Mouse (Mus musculus): ENCODE data around the gene Slc22a17. TPM values are rescaled to one million over a fixed set of nuclear protein-coding genes. Genes with fewer than 3 reads are reported as not detected.

Slc22a17 gene
- polyA plus RNA-seq, 1 experiment, result 0.32 TPM

DNA sequence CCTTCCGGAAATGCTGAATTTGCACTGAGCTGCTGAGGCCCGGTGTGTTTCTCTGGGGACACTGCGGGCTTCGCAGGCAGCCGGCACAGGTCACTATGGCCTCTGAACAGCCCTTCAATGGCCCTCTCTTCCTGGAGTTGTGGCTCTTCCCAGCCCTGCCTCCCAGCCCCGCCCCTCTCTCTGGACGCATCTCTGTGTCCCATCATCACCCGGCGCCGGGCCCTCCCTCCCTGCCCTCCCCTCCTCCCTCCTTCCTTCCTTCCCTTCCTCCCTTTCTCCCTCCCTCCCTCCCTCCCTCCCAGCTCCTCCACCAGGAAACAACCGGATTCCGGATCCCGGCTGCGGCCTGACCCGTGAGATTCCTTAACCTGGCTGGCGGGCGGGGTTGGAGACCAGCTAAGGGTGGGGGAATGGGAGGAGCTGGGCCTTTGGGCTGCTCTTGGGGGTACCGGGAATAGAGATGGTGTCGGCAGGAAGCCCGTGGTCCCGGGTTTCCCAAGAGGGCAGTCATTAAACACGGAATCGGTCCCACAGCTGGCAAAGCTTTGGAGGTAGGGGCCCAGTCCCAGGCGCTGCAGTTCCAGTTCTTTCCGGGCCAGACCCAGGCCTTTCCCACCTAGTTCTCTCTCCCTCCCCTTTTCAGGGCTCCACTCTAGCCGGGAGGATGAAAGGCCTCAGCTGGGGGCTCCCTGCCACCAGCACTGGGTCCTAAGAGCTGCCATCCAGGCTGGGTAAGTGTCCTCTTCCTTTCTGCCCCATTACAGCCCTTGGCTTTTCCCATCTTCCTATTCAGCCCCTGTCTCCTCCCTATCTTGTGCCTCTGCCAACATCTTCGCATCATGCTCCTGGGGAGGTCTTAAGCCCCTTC lies 29.5 kb downstream of the Slc22a17 start, which contains the start of the genes Bcl2l2 and Gm20521:
Gene Bcl2l2 (plus strand): TSS at position 224 of the 868 bp plus-strand sequence.
Gene Gm20521 (plus strand): TSS at position 288 of the 868 bp plus-strand sequence.
- peak; percentile 93 for TF ChIP-seq POLR2A (IDR thresholded peaks at IDR 0.05; ENCODE audit: borderline replicate concordance, low read depth, low read length)
- no peak for TF ChIP-seq CTCF (IDR thresholded peaks at IDR 0.05; ENCODE audit: low read depth, low read length)
- Histone ChIP-seq H3K4me1 (ENCODE audit: control insufficient read depth, insufficient read depth, low read length) (peaks cover 7% of the 10 kb centered on the region; the same call in 1 of the 2 replicates), H3K27ac (ENCODE audit: insufficient read depth, low read depth, low read length) (peak within 1 kb of the TSS; percentile 59), H3K4me3 (ENCODE audit: insufficient read depth, low read length) (peak within 1 kb of the TSS; percentile 67)

DNA sequence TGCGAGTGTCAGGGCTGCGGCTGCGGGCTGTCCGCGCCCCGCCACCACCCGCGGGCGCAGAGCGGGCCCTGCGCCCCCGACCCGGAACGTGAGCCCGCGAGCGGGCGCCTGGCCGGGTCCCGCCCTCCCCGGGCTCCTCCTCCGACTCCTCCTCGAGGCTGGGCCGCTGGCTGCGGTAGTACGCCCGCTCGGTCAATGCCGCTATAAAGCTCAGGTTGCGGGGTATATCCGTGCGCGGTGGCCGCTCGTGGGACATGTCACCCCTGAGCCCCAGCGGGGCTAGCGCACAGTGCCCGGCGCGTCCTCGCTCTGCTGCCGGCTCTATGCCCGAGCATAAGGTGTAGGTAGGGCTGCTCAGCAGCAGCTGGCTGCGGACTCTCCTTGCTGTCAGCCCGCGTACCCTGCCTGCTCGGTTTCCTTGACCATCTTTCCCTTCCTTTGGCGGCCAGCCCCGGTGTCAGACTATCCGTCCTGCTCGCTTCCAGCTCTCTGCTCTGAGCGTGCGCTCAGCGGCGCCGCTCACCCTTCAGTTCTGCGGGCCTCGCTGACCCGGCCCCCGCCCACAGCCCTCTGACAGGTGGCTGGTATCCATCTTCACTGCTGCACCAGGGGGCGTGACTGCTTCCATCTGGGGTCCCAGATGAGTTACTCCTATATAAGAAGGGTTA lies 35.8 kb downstream of the Slc22a17 start, which contains the start of gene Ppp1r3e:
Gene Ppp1r3e (minus strand): TSS at position 503 of the 668 bp plus-strand sequence.
- peak within 1 kb of the TSS; percentile 88 for H3K4me3 ChIP-seq (ENCODE audit: insufficient read depth, low read length)
- peak within 1 kb of the TSS; percentile 71 for H3K27ac ChIP-seq (ENCODE audit: insufficient read depth, low read depth, low read length)
- H3K4me1 ChIP-seq (ENCODE audit: control insufficient read depth, insufficient read depth, low read length), result peaks cover 8% of the 10 kb centered on the region; the same call in 1 of the 2 replicates
- no peak for TF ChIP-seq POLR2A (IDR thresholded peaks at IDR 0.05; ENCODE audit: borderline replicate concordance, low read depth, low read length)
- TF ChIP-seq CTCF (IDR thresholded peaks at IDR 0.05; ENCODE audit: low read depth, low read length), result no peak

- TF ChIP-seq CTCF (IDR thresholded peaks at IDR 0.05; ENCODE audit: low read depth, low read length) (no peak), POLR2A (IDR thresholded peaks at IDR 0.05; ENCODE audit: borderline replicate concordance, low read depth, low read length) (no peak)
- Histone ChIP-seq H3K27ac (ENCODE audit: insufficient read depth, low read depth, low read length) (peak overlapping the region; percentile 71), H3K4me1 (ENCODE audit: control insufficient read depth, insufficient read depth, low read length) (peaks cover 5% of the 10 kb centered on the region; the same call in 1 of the 2 replicates), H3K4me3 (ENCODE audit: insufficient read depth, low read length) (peak overlapping the region; percentile 88)
Observed at GRCm38 (mm10) chr14:54876539-54877047, 36.3 kb downstream of the Slc22a17 start.

GRCm38 (mm10) chr14:54875844-54876538 lies 36.9 kb downstream of the Slc22a17 start:
- H3K4me3 ChIP-seq (ENCODE audit: insufficient read depth, low read length), result peak overlapping the region; percentile 88
- TF ChIP-seq CTCF (IDR thresholded peaks at IDR 0.05; ENCODE audit: low read depth, low read length), result no peak
- no peak for TF ChIP-seq POLR2A (IDR thresholded peaks at IDR 0.05; ENCODE audit: borderline replicate concordance, low read depth, low read length)
- peaks cover 5% of the 10 kb centered on the region; the same call in 1 of the 2 replicates for H3K4me1 ChIP-seq (ENCODE audit: control insufficient read depth, insufficient read depth, low read length)
- H3K27ac ChIP-seq (ENCODE audit: insufficient read depth, low read depth, low read length), result peak overlapping the region; percentile 34

DNA sequence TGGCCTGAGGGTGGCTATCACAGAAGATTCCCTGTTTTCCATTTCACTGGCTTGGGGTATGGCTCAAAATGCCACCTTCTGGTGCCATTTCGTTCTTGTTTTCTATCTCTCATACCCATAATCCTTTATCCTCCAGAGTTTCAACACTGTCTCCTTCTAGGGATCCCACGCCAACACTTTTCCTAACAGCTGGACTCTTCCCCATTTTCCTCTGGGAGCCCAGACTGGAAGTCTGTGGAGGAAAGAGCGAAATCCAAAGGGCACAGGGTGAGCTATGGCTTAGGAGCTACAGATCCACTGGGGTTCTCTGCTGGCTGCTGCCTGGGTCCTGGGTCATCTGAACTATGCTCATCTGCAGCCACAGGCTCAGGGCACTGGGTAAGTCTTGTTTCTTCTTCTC lies 38.8 kb downstream of the Slc22a17 start:
- H3K4me3 ChIP-seq (ENCODE audit: insufficient read depth, low read length), result no peak overlapping the region
- no peak overlapping the region for H3K27ac ChIP-seq (ENCODE audit: insufficient read depth, low read depth, low read length)
- no peak for TF ChIP-seq CTCF (IDR thresholded peaks at IDR 0.05; ENCODE audit: low read depth, low read length)
- TF ChIP-seq POLR2A (IDR thresholded peaks at IDR 0.05; ENCODE audit: borderline replicate concordance, low read depth, low read length), result no peak
- peaks cover 5% of the 10 kb centered on the region; the same call in 1 of the 2 replicates for H3K4me1 ChIP-seq (ENCODE audit: control insufficient read depth, insufficient read depth, low read length)

- TF ChIP-seq POLR2A (IDR thresholded peaks at IDR 0.05; ENCODE audit: borderline replicate concordance, low read depth, low read length), result no peak
- no peak for TF ChIP-seq CTCF (IDR thresholded peaks at IDR 0.05; ENCODE audit: low read depth, low read length)
- Histone ChIP-seq H3K4me1 (ENCODE audit: control insufficient read depth, insufficient read depth, low read length) (peaks cover 10% of the 10 kb centered on the region), H3K27ac (ENCODE audit: insufficient read depth, low read depth, low read length) (no peak within 1 kb of the TSS), H3K4me3 (ENCODE audit: insufficient read depth, low read length) (no peak within 1 kb of the TSS)
Observed at GRCm38 (mm10) chr14:54870861-54871260, 42.1 kb downstream of the Slc22a17 start, which contains the start of gene Homez. Gene Homez, minus strand, starts transcription at chr14:54870961.

- no peak overlapping the region for H3K4me3 ChIP-seq (ENCODE audit: insufficient read depth, low read length)
- TF ChIP-seq CTCF (IDR thresholded peaks at IDR 0.05; ENCODE audit: low read depth, low read length) (no peak), POLR2A (IDR thresholded peaks at IDR 0.05; ENCODE audit: borderline replicate concordance, low read depth, low read length) (no peak)
Observed at GRCm38 (mm10) chr14:54868026-54868425, 44.9 kb downstream of the Slc22a17 start.

GRCm38 (mm10) chr14:54866936-54867335 lies 46.0 kb downstream of the Slc22a17 start:
- peaks cover 6% of the 10 kb centered on the region for H3K4me1 ChIP-seq (ENCODE audit: control insufficient read depth, insufficient read depth, low read length)
- no peak for TF ChIP-seq POLR2A (IDR thresholded peaks at IDR 0.05; ENCODE audit: borderline replicate concordance, low read depth, low read length)
- TF ChIP-seq CTCF (IDR thresholded peaks at IDR 0.05; ENCODE audit: low read depth, low read length), result peak; percentile 73
- no peak overlapping the region for H3K27ac ChIP-seq (ENCODE audit: insufficient read depth, low read depth, low read length)
- no peak overlapping the region for H3K4me3 ChIP-seq (ENCODE audit: insufficient read depth, low read length)

More at GRCm38 (mm10) chr14:54868026-54868425, 44.9 kb downstream of the Slc22a17 start:
- no peak overlapping the region for H3K27ac ChIP-seq (ENCODE audit: insufficient read depth, low read depth, low read length)
- H3K4me1 ChIP-seq (ENCODE audit: control insufficient read depth, insufficient read depth, low read length), result peaks cover 6% of the 10 kb centered on the region

GRCm38 (mm10) chr14:54866268-54866667 lies 46.7 kb downstream of the Slc22a17 start:
- TF ChIP-seq CTCF (IDR thresholded peaks at IDR 0.05; ENCODE audit: low read depth, low read length) (no peak), POLR2A (IDR thresholded peaks at IDR 0.05; ENCODE audit: borderline replicate concordance, low read depth, low read length) (no peak)
- Histone ChIP-seq H3K27ac (ENCODE audit: insufficient read depth, low read depth, low read length) (no peak overlapping the region), H3K4me3 (ENCODE audit: insufficient read depth, low read length) (no peak overlapping the region), H3K4me1 (ENCODE audit: control insufficient read depth, insufficient read depth, low read length) (peaks cover 6% of the 10 kb centered on the region)
